Mouse (Mus musculus): ENCODE data around the gene Ogfod2.

- TF ChIP-seq CTCF (IDR thresholded peaks at IDR 0.05; ENCODE audit: insufficient read depth, low read length) (no peak), POLR2A (IDR thresholded peaks at IDR 0.05; ENCODE audit: borderline replicate concordance, extremely low read depth, low read depth, low read length) (peak; percentile 69; the same call in 1 of the 2 replicates)
These were observed 4.1 kb downstream of the Ogfod2 start, which contains the start of gene Arl6ip4 for GRCm38 (mm10) chr5:124115990-124116845.
